Mouse (Mus musculus) testis, adult 2 months (tissue): ENCODE measurements at regions not wholly inside any gene's neighbourhood (a gene's known extent, or its start where the extent isn't known, plus 50 kb on each side); places are given as distances from the start of the nearest gene placed in this dataset.

Experiments used
- CTCF ChIP-seq: fragments of 200-500 bp; IDR thresholded peaks from 2 replicates; pipeline ENCODE4 v1.5.1; 2012; ENCODE audit warnings: low read depth, mild to moderate bottlenecking, inconsistent platforms, low read length, moderate library complexity; ENCODE audit not compliant: control insufficient read depth, insufficient read depth, insufficient replicate concordance
- POLR2A ChIP-seq: fragments of 200-500 bp; IDR thresholded peaks from 2 replicates; pipeline ENCODE4 v1.6.1; 2012; ENCODE audit warnings: low read depth, mild to moderate bottlenecking, inconsistent platforms, low read length, moderate library complexity; ENCODE audit not compliant: control insufficient read depth

- no peak for TF ChIP-seq CTCF
- TF ChIP-seq POLR2A = no peak
Observed at GRCm38 (mm10) chr1:75889847-75890591, 344.0 kb downstream of the Slc4a3 start.
